Mouse (Mus musculus) heart, postnatal 0 days (tissue): ENCODE measurements around the gene Drc3.

Experiments used
- CTCF ChIP-seq: IDR thresholded peaks from 2 replicates; pipeline ENCODE4 v1.5.1; 2016; ENCODE audit warnings: antibody characterized with exemption, control low read depth, low read depth
- EP300 ChIP-seq: IDR thresholded peaks from 2 replicates; pipeline ENCODE4 v1.6.1; 2016; ENCODE audit warnings: antibody characterized with exemption, low read depth

GRCm38 (mm10) chr11:60358548-60358947, 5.4 kb downstream of the Drc3 start:
- TF ChIP-seq CTCF (no peak), EP300 (no peak)
